Mouse (Mus musculus): Measurements from ENCODE around the gene Notum. TPM values are rescaled to one million over a fixed set of nuclear protein-coding genes. Genes with fewer than 3 reads are reported as not detected.

Gene Notum
- total and polyA plus RNA-seq, 2 experiments from 2014 or later: 0.08 to 0.27 TPM

DNA sequence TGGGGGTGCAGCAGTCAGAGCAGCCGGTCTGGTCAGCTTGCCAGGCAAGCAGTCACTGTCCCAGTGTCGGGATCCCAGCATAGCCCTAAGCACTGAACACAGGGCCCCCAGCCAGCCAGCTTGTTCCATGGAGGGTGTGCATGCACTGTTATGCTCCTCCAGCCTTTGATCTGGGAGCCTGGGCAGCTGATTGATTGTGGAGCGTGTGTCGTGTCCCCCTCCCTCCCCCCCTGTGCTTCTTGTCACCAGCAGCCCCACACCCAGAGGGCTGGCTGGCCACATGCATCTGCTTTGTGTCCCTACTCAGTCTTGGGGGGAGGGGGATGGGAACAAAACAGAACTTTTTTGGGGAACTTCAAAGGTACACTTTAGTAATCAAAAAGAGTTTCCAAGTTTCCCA lies 34.2 kb upstream of the Notum start:
- no peak overlapping the region for H3K4me3 ChIP-seq (ENCODE audit: low read depth, low read length)
- no peak overlapping the region for H3K27ac ChIP-seq (ENCODE audit: low read depth)
- peaks cover 33% of the 10 kb centered on the region for H3K4me1 ChIP-seq (ENCODE audit: control insufficient read depth, insufficient read depth)
- no peak overlapping the region for H3K9ac ChIP-seq (replicated peaks; ENCODE audit: low read depth, low read length)
- 18% methylated on average over 4 of the region's 4 CpGs for WGBS
- H3K36me3 ChIP-seq (replicated peaks; ENCODE audit: control insufficient read depth, insufficient read depth, low read length): peaks cover 20% of the 10 kb centered on the region
- no peaks in the 10 kb centered on the region for H3K27me3 ChIP-seq (ENCODE audit: control insufficient read depth, insufficient read depth, low read length)
- TF ChIP-seq EP300 (IDR thresholded peaks at IDR 0.05; ENCODE audit: low read depth): no peak
- no peak for TF ChIP-seq CTCF (IDR thresholded peaks at IDR 0.05; ENCODE audit: low read depth)
- no peak for DNase-seq (ENCODE audit: low spot score)
- peak; percentile 21 for ATAC-seq (ENCODE audit: insufficient read depth, low read depth)
- H3K4me2 ChIP-seq (ENCODE audit: low read depth, low read length): no peak overlapping the region
- H3K9me3 ChIP-seq (replicated peaks; ENCODE audit: control insufficient read depth, low read length): no peaks in the 10 kb centered on the region

DNA sequence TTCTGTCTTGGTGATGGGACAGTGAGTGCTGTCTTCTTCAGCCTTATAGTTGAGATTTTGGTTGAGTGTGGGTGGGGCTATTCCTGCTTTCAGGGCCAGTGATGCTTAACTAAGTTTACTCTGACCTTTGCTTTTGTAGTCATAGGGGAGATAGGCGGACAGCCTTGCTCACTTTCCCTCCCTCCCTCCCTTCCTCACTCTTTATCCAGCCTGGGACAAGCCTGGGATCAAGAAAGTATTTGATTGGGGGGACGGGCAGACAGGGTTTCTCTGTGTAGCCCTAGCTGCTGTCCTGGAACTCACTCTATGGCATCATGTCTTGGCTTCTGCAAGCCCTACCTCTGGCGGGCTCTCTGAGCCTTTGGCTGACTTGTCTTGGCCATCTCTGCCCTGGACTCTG lies 32.5 kb upstream of the Notum start:
- H3K36me3 ChIP-seq (replicated peaks; ENCODE audit: control insufficient read depth, insufficient read depth, low read length): peaks cover 24% of the 10 kb centered on the region
- H3K9me3 ChIP-seq (replicated peaks; ENCODE audit: control insufficient read depth, low read length): no peaks in the 10 kb centered on the region
- H3K4me1 ChIP-seq (ENCODE audit: control insufficient read depth, insufficient read depth): peaks cover 31% of the 10 kb centered on the region
- H3K4me2 ChIP-seq (ENCODE audit: low read depth, low read length): no peak overlapping the region
- H3K27me3 ChIP-seq (ENCODE audit: control insufficient read depth, insufficient read depth, low read length): no peaks in the 10 kb centered on the region
- 87% methylated on average over 3 of the region's 3 CpGs for WGBS
- no peak overlapping the region for H3K4me3 ChIP-seq (ENCODE audit: low read depth, low read length)
- no peak overlapping the region for H3K27ac ChIP-seq (ENCODE audit: low read depth)
- no peak for ATAC-seq (ENCODE audit: insufficient read depth, low read depth)
- H3K9ac ChIP-seq (replicated peaks; ENCODE audit: low read depth, low read length): no peak overlapping the region
- TF ChIP-seq CTCF (IDR thresholded peaks at IDR 0.05; ENCODE audit: low read depth) (no peak), EP300 (IDR thresholded peaks at IDR 0.05; ENCODE audit: low read depth) (no peak)
- DNase-seq (ENCODE audit: low spot score): no peak

DNA sequence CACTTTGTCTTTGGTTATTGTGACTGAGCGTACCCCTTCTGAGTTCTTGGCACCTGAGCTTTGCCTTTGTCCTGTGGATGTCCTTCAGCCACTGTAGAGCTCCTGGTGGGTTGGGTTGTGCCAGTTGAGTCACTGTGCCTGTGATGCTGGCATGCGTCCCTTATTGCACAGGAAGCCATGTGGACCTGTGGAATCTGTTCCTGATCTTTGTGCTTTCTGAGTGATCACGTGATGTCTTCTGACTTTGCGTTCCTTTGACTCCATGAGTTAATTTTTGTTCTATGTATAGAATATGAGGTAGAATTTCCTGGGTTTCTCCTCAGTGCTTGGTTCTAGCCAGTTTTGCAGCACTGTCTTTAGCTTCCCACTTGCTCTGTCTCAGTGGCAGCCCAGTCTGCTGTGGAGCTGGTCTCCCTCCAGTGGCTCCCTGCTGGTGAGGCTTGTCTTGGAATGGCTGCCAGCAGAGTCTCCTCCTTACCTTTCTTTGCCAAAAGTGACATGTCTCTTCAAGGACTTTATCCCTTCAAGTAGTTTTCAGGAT lies 31.6 kb upstream of the Notum start:
- Histone ChIP-seq H3K9ac (replicated peaks; ENCODE audit: low read depth, low read length) (no peak overlapping the region), H3K27me3 (ENCODE audit: control insufficient read depth, insufficient read depth, low read length) (no peaks in the 10 kb centered on the region), H3K4me3 (ENCODE audit: low read depth, low read length) (no peak overlapping the region), H3K4me2 (ENCODE audit: low read depth, low read length) (no peak overlapping the region), H3K4me1 (ENCODE audit: control insufficient read depth, insufficient read depth) (peaks cover 27% of the 10 kb centered on the region), H3K9me3 (replicated peaks; ENCODE audit: control insufficient read depth, low read length) (no peaks in the 10 kb centered on the region), H3K27ac (ENCODE audit: low read depth) (peak overlapping the region; percentile 67), H3K36me3 (replicated peaks; ENCODE audit: control insufficient read depth, insufficient read depth, low read length) (peaks cover 31% of the 10 kb centered on the region)
- DNase-seq (ENCODE audit: low spot score): peak; percentile 46
- ATAC-seq (ENCODE audit: insufficient read depth, low read depth): peak; percentile 39; the same call in 1 of the 2 replicates
- no peak for TF ChIP-seq EP300 (IDR thresholded peaks at IDR 0.05; ENCODE audit: low read depth)
- TF ChIP-seq CTCF (IDR thresholded peaks at IDR 0.05; ENCODE audit: low read depth): no peak
- WGBS: 46% methylated on average over 4 of the region's 4 CpGs

DNA sequence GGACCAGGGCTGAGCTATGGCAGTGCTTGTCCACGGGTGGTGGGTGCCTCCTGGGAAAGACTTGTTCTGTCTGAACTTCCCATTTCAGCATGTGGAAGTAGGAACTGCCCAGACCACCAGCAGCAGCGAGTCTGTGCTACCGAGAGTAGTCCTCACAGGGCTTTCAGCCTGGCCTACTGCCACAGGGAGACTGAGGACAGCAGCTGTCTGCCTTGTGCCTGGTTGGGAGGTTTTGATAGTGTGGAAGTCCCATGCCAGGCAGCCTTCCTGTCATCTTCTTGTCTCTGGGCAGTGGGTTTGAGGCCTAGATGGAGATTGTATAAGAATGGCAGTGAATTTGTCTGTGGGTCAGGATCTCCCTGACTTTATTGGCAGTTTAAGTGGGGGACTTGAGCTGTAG lies 28.4 kb upstream of the Notum start:
- 82% methylated on average over 3 of the region's 3 CpGs for WGBS
- H3K36me3 ChIP-seq (replicated peaks; ENCODE audit: control insufficient read depth, insufficient read depth, low read length): peaks cover 42% of the 10 kb centered on the region

DNA sequence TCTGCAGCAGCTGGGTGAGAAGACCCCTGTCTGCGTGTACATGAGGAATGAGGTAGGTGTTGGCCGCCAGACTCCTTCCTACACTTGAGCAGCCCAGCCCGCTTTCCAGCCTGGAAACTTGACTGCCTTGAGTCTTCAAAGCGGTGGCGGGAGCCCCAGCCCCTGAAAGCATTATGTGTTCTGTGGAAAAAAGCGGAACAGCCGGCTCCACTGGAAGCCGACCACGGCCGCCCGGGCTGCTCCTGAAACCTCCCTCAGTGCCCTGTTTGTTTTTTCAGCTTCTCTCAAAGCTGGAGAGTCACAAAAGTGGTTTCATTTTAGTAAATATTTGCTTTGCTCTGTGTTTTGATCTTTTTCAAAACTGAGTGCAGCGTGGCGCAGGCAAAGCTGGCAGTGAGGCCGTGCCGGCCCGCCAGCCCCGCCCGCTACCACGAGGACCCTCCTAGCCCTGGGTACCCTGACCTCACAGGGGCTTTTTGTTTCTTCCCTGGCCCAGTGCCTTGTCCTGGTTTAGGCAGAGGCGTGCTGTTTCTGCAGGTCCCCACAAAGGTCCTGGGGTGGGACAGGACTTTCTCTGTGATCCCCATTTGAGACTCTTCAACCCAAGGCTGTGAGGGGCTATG lies 25.8 kb upstream of the Notum start:
- WGBS: 92% methylated on average over 20 of the region's 20 CpGs
- no peak for DNase-seq (ENCODE audit: low spot score)
- Histone ChIP-seq H3K27me3 (ENCODE audit: control insufficient read depth, insufficient read depth, low read length) (no peaks in the 10 kb centered on the region), H3K4me1 (ENCODE audit: control insufficient read depth, insufficient read depth) (peaks cover 1% of the 10 kb centered on the region; the same call in 1 of the 2 replicates), H3K27ac (ENCODE audit: low read depth) (no peak overlapping the region), H3K9me3 (replicated peaks; ENCODE audit: control insufficient read depth, low read length) (no peaks in the 10 kb centered on the region), H3K4me2 (ENCODE audit: low read depth, low read length) (no peak overlapping the region), H3K36me3 (replicated peaks; ENCODE audit: control insufficient read depth, insufficient read depth, low read length) (peaks cover 53% of the 10 kb centered on the region), H3K9ac (replicated peaks; ENCODE audit: low read depth, low read length) (no peak overlapping the region), H3K4me3 (ENCODE audit: low read depth, low read length) (no peak overlapping the region)
- ATAC-seq (ENCODE audit: insufficient read depth, low read depth): no peak
- no peak for TF ChIP-seq EP300 (IDR thresholded peaks at IDR 0.05; ENCODE audit: low read depth)
- no peak for TF ChIP-seq CTCF (IDR thresholded peaks at IDR 0.05; ENCODE audit: low read depth)

More for the DNA sequence above, 28.4 kb upstream of the Notum start:
- no peak for TF ChIP-seq EP300 (IDR thresholded peaks at IDR 0.05; ENCODE audit: low read depth)
- no peak for TF ChIP-seq CTCF (IDR thresholded peaks at IDR 0.05; ENCODE audit: low read depth)
- DNase-seq (ENCODE audit: low spot score) (no peak), ATAC-seq (ENCODE audit: insufficient read depth, low read depth) (no peak)
- Histone ChIP-seq H3K9me3 (replicated peaks; ENCODE audit: control insufficient read depth, low read length) (no peaks in the 10 kb centered on the region), H3K4me1 (ENCODE audit: control insufficient read depth, insufficient read depth) (peaks cover 12% of the 10 kb centered on the region), H3K27me3 (ENCODE audit: control insufficient read depth, insufficient read depth, low read length) (no peaks in the 10 kb centered on the region), H3K27ac (ENCODE audit: low read depth) (no peak overlapping the region), H3K4me3 (ENCODE audit: low read depth, low read length) (no peak overlapping the region), H3K4me2 (ENCODE audit: low read depth, low read length) (no peak overlapping the region), H3K9ac (replicated peaks; ENCODE audit: low read depth, low read length) (no peak overlapping the region)

DNA sequence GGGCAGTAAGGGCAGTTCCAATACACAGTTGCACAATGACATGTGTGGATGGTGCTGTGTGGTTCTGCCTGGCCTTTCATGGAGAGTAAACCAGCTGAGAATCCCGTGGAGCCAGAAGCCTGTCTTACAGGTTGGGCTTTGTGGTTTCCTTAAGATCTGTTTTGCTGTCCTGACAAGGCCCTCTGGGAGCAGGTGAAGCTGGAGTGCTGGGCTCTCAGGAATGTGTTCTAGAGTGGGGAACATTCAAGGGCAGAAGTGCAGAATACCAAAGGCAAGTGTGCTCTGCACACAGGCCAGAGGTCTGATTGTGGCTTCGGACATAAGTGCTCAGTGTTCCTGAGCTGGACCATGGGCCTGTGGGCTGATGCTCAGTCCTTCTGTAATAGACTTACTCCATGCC lies 23.7 kb upstream of the Notum start:
- Histone ChIP-seq H3K9me3 (replicated peaks; ENCODE audit: control insufficient read depth, low read length) (no peaks in the 10 kb centered on the region), H3K27ac (ENCODE audit: low read depth) (no peak overlapping the region), H3K4me1 (ENCODE audit: control insufficient read depth, insufficient read depth) (no peaks in the 10 kb centered on the region; the same call in 1 of the 2 replicates), H3K4me3 (ENCODE audit: low read depth, low read length) (no peak overlapping the region), H3K36me3 (replicated peaks; ENCODE audit: control insufficient read depth, insufficient read depth, low read length) (peaks cover 59% of the 10 kb centered on the region), H3K9ac (replicated peaks; ENCODE audit: low read depth, low read length) (no peak overlapping the region), H3K27me3 (ENCODE audit: control insufficient read depth, insufficient read depth, low read length) (no peaks in the 10 kb centered on the region), H3K4me2 (ENCODE audit: low read depth, low read length) (no peak overlapping the region)
- WGBS: 52% methylated on average over 2 of the region's 2 CpGs
- DNase-seq (ENCODE audit: low spot score) (no peak), ATAC-seq (ENCODE audit: insufficient read depth, low read depth) (no peak)
- no peak for TF ChIP-seq CTCF (IDR thresholded peaks at IDR 0.05; ENCODE audit: low read depth)
- no peak for TF ChIP-seq EP300 (IDR thresholded peaks at IDR 0.05; ENCODE audit: low read depth)

Measured in heart, postnatal 0 days (tissue).